Mouse (Mus musculus) cerebellum, adult 9-10 months (tissue): ENCODE results near the gene Upk3bl.

Experiments
- DNase-seq: peaks from one replicate; pipeline ENCODE4 v3.0.0; 2022

The Upk3bl gene

DNA sequence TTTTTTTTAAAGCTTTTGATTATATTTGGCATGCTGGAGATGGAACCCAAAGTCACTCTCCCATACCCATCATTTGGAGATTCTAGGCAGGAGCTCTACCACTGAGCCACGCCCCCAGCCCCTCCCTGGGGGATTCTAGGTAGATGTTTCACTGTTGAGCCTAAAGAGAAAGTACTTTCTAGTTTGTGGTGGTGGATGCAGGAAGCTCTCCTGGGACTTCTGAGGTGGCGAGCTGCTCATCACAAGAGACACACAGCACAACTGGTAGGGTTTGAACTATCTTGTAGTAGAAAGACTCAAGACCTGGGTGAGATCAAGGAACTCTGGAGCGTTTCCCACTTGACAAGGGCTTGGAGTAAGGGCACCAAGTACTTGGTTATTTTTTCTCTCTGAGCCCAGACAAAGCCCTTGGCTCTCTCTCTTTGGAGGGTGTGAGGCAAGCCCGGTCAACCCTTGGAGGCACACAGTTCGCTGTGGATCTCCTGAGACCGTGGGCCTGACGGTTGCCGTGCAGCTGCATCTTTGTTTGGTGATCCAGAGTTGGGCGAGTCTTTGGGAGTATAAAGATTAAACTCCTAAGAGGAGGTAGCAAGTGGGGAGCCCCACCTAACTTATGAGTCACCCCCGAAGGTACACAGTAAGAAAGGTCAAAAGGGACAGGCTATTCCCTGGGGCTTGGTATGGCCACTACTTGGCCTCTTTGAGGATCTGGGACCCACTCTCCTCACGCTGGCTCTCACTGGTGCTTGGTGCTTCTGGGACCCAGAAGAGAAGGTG is at the start of gene Upk3bl:
Gene Upk3bl (plus strand): TSS at position 192 of the 777 bp plus-strand sequence.
- no peak for DNase-seq

DNA sequence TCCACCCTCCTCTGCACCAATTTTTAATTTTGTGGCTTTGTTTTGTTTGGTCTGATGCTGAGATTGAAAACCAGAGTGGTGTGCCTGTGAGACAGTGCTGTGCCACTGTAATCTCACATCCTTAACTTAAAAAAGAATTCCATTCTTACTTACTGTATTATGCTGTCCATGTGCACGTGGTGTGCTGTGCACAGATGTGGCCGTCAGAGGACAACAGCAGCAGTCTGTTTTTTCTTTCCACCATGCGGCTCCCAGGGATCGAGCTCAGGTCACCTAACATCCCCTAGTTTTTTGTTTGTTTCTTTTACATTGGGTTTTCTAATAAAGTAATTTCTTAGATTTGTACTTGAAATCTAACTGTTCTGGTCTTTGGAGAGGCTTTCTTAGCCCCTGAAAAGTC is 49.8 kb upstream of the Upk3bl start:
- DNase-seq, result no peak

DNA sequence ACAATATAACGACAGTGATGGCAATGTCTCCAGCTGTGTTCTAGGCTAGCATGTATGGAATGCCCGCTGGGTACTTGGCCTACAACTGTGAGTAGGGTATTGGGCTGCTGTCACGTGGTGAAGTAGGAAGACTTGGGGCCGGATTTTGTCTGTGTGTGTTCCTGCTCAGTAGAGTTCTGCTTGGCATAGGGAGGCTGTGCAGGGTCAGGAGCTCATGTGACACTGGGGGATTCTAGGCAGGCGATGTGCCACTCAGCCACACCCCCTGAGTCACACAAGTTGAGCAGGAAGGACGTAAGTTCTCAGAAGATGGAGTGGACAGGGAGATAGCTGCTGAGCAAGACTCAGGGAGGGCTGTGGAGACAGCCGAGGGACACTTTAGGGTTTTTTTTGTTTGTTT is 46.5 kb upstream of the Upk3bl start:
- DNase-seq, result no peak

DNA sequence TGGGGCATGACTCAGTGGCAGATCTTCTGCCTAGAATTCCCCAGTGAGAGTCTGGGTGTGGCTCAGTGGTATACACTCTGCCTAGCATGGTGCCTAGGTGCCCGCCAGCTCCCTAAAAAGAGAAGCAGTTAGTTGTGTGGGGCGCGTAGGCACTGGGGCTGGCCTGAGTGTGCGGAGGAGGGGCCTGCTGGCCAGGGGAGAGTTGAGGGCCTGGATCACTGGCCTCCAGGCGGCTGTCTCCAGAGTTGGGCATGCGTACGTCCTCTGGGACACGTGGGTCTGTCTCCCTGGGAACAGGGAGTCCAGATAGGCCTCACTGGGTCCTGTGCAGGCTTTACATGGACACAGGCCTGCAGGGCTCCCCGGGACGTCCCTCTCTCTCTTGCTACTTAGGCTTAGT is 39.4 kb upstream of the Upk3bl start:
- no peak for DNase-seq

DNA sequence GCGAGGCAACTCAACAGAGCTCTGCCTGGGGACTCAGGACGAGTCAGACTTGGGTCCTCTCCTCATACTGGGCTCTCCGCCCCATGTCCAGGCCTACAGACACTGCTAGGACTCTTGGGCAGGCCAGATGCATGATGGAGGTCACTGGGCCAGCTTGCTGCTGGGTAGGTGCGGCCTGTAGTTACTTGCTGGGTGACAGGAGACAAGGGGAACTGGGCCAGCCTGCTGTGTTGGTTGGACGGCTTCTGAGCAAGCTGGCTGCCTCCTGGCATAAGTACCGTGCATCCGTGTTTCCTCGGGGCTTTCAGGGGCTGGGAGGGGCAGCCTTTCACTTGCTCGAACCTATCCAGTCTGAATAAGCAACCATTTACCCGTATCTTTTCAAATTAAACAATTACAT is 38.7 kb upstream of the Upk3bl start:
- no peak for DNase-seq

DNA sequence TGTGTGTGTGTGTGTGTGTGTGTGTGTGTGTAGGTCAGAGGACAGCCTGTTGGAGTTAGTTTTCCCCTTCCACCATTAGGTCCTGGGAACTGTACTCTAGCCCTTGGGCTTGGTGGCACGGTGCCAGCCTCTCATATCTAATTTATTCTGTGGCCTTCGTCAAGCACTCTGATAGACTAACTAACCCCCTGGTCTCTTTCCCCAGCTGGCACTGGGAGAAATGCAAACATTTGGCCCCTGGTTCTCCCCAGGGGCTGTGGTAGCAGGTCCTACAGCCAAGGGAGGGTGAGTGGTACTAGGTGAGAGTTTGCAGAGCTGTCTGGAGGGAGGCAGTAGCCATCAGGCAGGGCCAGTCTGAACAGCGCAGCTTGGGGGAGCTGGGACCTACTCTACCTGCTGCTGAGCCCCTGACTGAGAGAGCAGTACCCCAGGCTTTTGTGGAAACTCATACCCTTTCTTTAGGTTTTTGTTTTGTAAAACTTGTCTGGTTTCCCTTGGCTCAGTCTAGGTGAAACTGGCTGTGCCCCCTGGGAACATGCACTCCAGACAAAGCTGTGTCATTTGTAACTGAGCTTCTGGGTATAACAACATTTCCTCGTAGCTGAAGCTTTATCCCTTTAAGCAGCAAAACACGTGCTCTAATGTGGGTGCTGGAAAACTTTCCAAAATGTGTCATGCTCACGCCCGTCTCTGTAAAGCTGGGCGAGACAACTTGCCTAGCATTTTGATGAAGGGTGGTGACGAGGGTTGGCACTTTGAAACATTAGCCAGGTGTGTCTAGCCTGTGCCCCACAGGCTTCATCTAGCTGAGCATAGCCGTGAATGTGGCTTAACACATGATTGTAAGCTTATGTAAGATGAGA is 38.0 kb upstream of the Upk3bl start:
- no peak for DNase-seq

DNA sequence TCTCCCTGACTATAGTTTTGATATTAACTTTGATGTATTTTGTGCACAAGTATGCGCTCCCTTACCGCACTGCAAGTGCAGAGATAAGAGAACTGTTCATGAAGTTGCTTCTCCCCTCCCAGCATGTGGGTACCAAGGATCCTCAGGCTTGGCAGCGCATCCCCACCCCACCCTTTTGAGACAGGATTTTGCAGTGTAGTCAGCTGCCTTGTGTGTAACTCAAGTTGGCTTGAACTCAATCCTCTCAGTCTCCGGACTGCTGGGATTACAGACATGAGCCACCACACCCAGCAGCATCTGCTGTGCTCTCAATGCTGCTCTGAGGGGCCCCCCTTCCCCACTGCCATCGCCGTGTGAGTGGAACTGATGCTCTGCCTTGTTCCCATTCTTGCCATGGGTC is 37.0 kb upstream of the Upk3bl start:
- DNase-seq, result no peak

- DNase-seq, result no peak
Measured at GRCm38 (mm10) chr5:136018726-136019125, 35.6 kb upstream of the Upk3bl start.

DNA sequence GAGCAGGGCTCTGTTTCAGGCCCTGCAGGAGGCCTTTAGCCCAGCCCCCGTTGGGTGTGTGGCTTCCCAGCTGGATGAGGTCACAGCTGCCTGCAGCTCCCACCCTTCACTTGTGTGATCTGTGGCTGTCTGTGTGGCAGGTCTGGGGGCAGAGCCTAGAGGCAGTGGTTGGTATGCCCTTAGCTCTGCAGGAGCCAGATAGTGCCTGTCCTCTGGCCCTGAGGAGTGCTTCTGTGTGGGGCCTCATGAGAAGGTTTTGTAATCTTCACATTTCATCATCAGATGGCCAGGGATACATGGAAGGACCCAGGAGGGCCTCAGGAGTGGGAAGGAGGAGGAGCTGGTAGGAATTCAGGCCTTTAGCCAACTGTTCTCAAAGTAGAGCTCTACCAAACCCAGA is 34.4 kb upstream of the Upk3bl start:
- DNase-seq, result no peak

- peak; percentile 43 for DNase-seq
Measured at GRCm38 (mm10) chr5:136025712-136026111, 28.6 kb upstream of the Upk3bl start.

DNA sequence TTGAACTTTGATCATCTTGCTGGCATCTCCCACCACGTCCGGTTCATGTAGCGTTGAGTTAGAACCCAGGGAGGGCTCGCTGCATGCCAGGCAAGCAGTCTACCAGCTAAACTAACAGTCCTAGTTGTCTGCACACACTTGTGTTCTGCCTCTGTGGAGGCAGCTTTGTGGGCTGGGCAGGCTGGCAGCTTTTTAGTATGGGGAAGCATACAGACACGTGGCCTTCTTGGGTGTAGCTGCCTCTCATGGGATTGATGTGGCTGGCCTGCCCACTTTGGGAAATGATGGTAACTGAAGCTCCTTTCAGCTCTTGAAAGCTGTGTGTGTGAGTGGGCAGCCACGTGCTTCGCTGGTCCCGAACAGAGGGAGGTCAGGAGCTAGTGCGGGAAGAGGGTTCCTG is 27.4 kb upstream of the Upk3bl start:
- DNase-seq, result no peak

GRCm38 (mm10) chr5:136027612-136028311 is 26.5 kb upstream of the Upk3bl start:
- no peak for DNase-seq

DNA sequence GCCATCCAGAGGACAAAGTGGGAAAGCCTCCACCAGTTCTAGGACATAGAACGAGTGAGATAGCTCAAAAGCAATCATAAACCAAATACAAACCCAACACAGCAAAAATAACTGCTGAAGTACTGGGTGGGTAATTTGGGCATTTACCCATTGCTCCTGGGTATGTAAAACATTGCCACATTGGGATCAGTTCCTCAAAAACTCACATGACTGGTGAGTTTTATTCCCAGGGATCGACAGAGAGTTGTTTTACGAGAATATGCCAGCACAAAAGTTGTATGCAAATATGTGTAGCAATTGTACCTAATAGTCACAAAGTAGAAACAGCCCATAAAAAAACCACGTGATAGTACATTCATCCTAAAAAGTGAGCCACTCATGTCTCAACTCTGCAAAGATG is 19.4 kb upstream of the Upk3bl start:
- no peak for DNase-seq

DNA sequence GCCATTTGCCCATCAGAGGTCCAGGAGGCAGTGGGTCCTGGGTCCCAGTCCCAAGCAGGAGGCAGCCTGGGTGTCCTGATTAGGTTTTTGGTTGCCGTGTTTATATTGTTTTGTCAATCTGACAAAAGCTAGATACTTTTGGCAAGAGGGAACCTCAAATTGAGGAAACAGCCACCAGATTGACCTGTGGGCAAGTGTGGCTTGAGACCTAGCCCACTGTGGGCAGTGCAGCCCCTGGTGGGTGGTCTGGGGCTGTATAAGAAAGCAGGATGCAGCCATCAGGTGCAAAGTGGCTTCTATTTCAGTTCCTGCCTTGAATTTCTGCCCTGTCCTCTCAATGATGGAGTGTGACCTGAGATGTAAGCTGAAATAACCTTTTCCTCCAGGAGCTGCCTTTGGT is 19.0 kb upstream of the Upk3bl start:
- no peak for DNase-seq

DNA sequence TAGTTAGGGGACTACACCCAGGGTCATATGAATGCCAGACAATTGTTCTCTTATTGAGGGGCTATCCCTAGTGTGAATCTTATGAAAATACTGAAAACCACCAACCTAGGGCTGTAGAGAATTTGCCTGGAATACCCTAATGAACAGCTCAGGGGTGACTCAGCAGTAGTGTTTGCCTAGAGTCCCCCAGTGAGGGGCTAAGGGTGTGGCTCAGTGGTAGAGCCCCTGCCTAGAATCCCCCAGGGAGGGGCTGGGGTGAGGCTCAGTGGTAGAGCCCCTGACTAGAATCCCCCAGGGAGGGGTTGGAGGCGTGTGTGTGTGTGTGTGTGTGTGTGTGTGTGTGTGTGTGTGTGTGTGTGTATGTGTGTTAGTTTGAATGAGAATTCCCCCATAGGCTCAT is 17.6 kb upstream of the Upk3bl start:
- no peak for DNase-seq

DNA sequence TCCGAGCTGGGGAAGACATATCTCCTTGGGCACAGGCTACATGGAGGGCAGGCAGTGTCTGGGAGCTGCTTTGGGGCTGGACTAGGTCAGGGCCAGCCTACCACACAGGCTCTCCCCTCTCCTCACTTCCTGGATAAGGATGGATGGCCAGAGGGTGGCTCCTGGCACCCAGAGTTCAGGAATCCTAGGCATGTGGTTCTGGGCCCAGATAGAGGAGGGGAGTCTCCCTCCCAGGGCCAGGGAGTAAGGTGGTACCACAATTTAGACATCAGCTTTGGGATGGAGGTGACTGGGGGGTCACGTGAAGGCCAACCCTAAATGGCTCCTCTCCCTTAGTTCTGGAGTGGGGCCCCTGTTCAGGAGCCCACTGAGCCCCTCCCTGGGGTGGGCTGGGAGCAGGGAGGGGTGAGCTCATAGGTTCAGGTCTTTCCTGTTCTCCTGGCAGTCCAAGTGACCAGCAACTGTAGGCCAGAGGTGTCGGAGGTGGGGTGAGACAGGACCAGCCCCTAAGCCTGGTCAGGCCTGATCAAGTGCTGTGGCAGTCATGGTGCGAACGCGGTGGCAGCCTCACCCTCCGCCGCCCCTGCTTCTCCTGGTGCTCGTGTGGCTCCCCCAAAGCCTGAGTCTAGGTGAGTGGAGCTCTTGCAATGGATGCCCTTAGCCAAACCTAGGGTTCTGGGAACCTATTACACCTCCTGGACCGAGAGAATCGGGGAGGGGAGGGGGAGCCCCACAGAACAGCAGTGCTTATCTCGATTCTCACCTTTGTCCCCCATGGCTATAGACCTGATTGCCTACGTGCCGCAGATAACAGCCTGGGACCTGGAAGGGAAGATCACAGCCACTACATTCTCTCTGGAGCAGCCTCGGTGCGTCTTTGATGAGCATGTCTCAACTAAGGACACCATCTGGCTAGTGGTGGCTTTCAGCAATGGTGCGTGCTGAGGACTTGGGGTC is 15.8 kb upstream of the Upk3bl start, which contains the start of gene Upk3b:
Gene Upk3b (plus strand): TSS at position 239 of the 957 bp plus-strand sequence.
- DNase-seq, result no peak

- no peak for DNase-seq
Measured at GRCm38 (mm10) chr5:136040210-136040609, 14.1 kb upstream of the Upk3bl start.

- no peak for DNase-seq
Measured at GRCm38 (mm10) chr5:136041260-136041659, 13.0 kb upstream of the Upk3bl start.

DNA sequence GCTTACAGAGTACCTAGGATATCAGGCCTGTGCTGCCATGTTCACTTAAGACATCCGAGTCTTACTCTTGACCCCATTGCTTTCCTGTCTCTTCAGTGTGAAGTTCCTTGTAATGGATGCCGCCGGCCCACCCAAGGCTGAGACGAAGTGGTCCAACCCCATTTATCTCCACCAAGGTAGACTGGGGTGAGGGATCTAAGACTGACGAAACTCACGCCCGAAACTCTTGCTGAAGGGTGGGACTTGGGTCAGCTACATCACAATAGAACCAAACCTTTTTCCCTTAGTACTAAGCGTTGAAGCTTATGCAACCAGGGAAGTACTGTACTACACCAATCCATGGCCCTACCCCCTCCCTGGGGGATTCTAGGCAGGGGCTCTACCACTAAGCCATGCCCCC is 12.6 kb upstream of the Upk3bl start:
- no peak for DNase-seq

- no peak for DNase-seq
Measured at GRCm38 (mm10) chr5:136044865-136045264, 9.4 kb upstream of the Upk3bl start.

GRCm38 (mm10) chr5:136045408-136045807 is 8.9 kb upstream of the Upk3bl start:
- DNase-seq, result no peak

DNA sequence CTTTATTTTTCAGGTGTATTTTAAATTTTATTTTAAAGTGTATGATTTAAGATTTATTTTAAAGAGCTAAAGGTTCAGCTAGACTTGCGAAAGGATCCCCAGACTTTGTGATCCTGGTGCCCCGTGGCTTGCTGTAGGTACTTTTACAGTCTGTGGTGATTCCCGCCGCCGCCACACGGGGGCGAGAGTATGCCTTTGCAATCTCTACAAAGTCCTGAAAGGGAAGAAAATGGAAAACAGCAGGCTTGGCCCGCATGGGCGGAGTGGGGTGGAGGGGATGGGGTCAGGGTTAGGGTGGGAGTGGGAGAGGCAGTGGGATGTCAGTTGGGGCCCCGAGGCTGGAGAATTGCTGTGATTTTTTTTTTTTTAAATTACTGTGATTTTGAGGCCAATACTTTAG is 8.3 kb upstream of the Upk3bl start:
- DNase-seq, result peak; percentile 83
